Mouse (Mus musculus) kidney, embryonic 16.5 days (tissue): Measurements from ENCODE around the gene Ankrd55. TPM values are rescaled to one million over a fixed set of nuclear protein-coding genes. Genes with fewer than 3 reads are reported as not detected.
A peak's percentile ranks its signal among the peaks of the same experiment; 100 is the strongest.

Experiments used
- ATAC-seq: fragments of 200-750 bp; cut with Nextera tagmentation; 2 replicates; pipeline ENCODE4 v1.8.0; 2017; ENCODE audit warnings: moderate TSS enrichment; ENCODE audit not compliant: low FRiP score, low TSS enrichment
- H3K27ac ChIP-seq: fragments of 300-500 bp; sonication (generic); 2 replicates; pipeline ENCODE4 v1.5.1; 2014; ENCODE audit warnings: low read length
- H3K27me3 ChIP-seq: fragments of 300-500 bp; sonication (generic); 2 replicates; pipeline ENCODE4 v1.6.1; 2014; ENCODE audit warnings: low read length, control low read depth, mixed read lengths; ENCODE audit not compliant: insufficient read depth
- H3K36me3 ChIP-seq: fragments of 300-500 bp; sonication (generic); 2 replicates; pipeline ENCODE4 v1.6.1; 2014; ENCODE audit warnings: low read length, control low read depth, mixed read lengths; ENCODE audit not compliant: insufficient read depth
- H3K4me1 ChIP-seq: fragments of 300-500 bp; sonication (generic); 2 replicates; pipeline ENCODE4 v1.6.1; 2014; ENCODE audit warnings: low read length, control low read depth, mixed read lengths; ENCODE audit not compliant: insufficient read depth
- H3K4me2 ChIP-seq: fragments of 300-500 bp; sonication (generic); replicated peaks from 2 replicates; pipeline ENCODE4 v1.6.1; 2014; ENCODE audit warnings: low read depth, low read length
- H3K4me3 ChIP-seq: fragments of 300-500 bp; sonication (generic); 2 replicates; pipeline ENCODE4 v1.5.1; 2014; ENCODE audit warnings: mild to moderate bottlenecking, low read length
- H3K9ac ChIP-seq: fragments of 300-500 bp; sonication (generic); replicated peaks from 2 replicates; pipeline ENCODE4 v1.6.1; 2014; ENCODE audit warnings: low read length
- H3K9me3 ChIP-seq: fragments of 300-500 bp; sonication (generic); 2 replicates; pipeline ENCODE4 v1.6.1; 2016; ENCODE audit warnings: low read length, control low read depth
- WGBS: fragments of 180-500 bp; shearing (Covaris S2); extraction: QIAGEN DNeasy Blood & Tissue Kit; methylation state at CpG from one replicate; pipeline ENCODE4 v1.1.7; 2014; 5-methylcytosine and 5-hydroxymethylcytosine counted together
- polyA plus RNA-seq: library from polyadenylated mRNA; unstranded; fragments of >200 nt; fragmentation: Nextera tagmentation; extraction: Ambion mirVana; gene quantifications from 2 replicates; pipeline ENCODE4 v1.2.1, GENCODE M21; 2015

The Ankrd55 gene
- polyA plus RNA-seq, 1 experiment from 2014 or later, result 0.27 TPM

GRCm38 (mm10) chr13:112382457-112382856 lies 94.2 kb downstream of the Ankrd55 start:
- Histone ChIP-seq H3K4me1 (peaks cover 7% of the 10 kb centered on the region; the same call in 1 of the 2 replicates), H3K9me3 (no peaks in the 10 kb centered on the region), H3K27me3 (no peaks in the 10 kb centered on the region), H3K9ac (no peak overlapping the region), H3K27ac (no peak overlapping the region), H3K36me3 (no peaks in the 10 kb centered on the region), H3K4me2 (no peak overlapping the region), H3K4me3 (no peak overlapping the region)
- 0 out of 2 replicates have a peak, but pooled peaks have one; percentile 46 for ATAC-seq
- WGBS, result 40% methylated on average over 4 of the region's 4 CpGs

DNA sequence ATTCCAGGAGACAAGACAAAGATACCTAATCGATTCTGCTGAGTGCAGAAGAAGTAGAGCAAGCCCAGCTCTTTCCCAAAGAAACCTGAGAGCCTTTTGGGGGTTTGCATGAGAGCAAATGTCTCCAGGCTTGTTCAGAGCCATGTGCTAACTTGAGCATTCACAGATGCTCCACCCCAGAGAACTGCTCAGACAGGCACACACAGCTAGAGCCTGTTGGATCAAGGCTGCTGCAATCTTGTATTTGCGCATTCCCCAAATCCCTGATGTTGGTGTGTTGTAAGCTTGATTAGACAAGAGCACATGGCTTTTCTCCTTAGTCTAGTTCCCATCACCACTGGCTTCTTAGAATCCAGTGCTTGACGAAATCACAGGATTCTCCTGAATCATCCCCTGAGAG lies 94.7 kb downstream of the Ankrd55 start:
- Histone ChIP-seq H3K27ac (no peak overlapping the region), H3K4me2 (no peak overlapping the region), H3K4me3 (no peak overlapping the region), H3K27me3 (no peaks in the 10 kb centered on the region), H3K36me3 (no peaks in the 10 kb centered on the region), H3K9me3 (no peaks in the 10 kb centered on the region), H3K4me1 (peaks cover 7% of the 10 kb centered on the region; the same call in 1 of the 2 replicates), H3K9ac (no peak overlapping the region)
- peak; percentile 57; the same call in 1 of the 2 replicates for ATAC-seq
- 68% methylated on average over 3 of the region's 3 CpGs for whole genome bisulfite sequencing

DNA sequence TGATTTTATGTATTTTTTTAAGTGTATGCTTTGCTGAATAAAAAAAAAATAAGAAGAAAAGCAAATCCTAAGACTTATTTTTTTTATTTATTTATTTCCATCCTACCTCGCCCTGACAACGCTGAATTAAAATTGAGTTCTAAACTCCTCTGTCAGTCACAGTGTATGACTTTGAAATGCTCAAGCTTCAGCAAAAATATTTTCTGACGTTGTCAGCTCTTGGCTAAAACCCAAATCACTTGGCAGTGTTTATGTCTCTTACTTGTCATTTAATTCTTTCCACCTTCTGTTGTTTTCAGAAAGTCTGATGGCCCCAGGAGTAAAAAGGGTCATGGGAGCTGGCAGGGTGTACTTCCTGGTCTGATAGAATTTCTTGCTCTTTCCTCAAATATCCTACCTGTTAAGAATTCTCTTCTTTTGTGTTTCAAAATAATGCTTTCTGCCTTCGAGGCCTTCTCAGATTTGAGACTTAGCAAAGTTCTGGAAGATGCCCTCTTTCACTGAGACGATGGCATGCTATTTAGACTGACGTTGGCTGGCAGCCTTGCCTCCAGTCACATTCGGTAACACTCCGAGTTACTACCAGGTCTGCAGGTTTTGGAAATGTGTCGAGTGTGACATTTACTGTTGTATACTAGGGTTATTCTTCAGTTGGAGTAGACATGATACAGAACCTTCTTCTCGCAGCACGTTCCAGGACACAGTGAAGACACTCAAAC lies 95.8 kb downstream of the Ankrd55 start:
- H3K9ac ChIP-seq, result no peak overlapping the region
- no peaks in the 10 kb centered on the region for H3K9me3 ChIP-seq
- no peaks in the 10 kb centered on the region for H3K27me3 ChIP-seq
- no peak for ATAC-seq
- no peaks in the 10 kb centered on the region for H3K36me3 ChIP-seq
- H3K4me3 ChIP-seq, result no peak overlapping the region
- no peak overlapping the region for H3K27ac ChIP-seq
- peaks cover 7% of the 10 kb centered on the region; the same call in 1 of the 2 replicates for H3K4me1 ChIP-seq
- no peak overlapping the region for H3K4me2 ChIP-seq
- WGBS, result 70% methylated on average over 11 of the region's 11 CpGs

GRCm38 (mm10) chr13:112385040-112385439 lies 96.8 kb downstream of the Ankrd55 start:
- Histone ChIP-seq H3K9me3 (no peaks in the 10 kb centered on the region), H3K27ac (no peak overlapping the region), H3K4me1 (peaks cover 7% of the 10 kb centered on the region; the same call in 1 of the 2 replicates), H3K4me2 (no peak overlapping the region), H3K36me3 (no peaks in the 10 kb centered on the region), H3K9ac (no peak overlapping the region), H3K4me3 (no peak overlapping the region), H3K27me3 (no peaks in the 10 kb centered on the region)
- 89% methylated on average over 9 of the region's 9 CpGs for WGBS
- no peak for ATAC-seq

GRCm38 (mm10) chr13:112386494-112387075 lies 98.3 kb downstream of the Ankrd55 start:
- 0 out of 2 replicates have a peak, but pooled peaks have one; percentile 13 for ATAC-seq
- H3K9ac ChIP-seq, result no peak overlapping the region
- 38% methylated on average over 2 of the region's 2 CpGs for WGBS
- no peak overlapping the region for H3K4me2 ChIP-seq
- no peaks in the 10 kb centered on the region for H3K9me3 ChIP-seq
- no peaks in the 10 kb centered on the region for H3K27me3 ChIP-seq
- peaks cover 7% of the 10 kb centered on the region; the same call in 1 of the 2 replicates for H3K4me1 ChIP-seq
- H3K36me3 ChIP-seq, result no peaks in the 10 kb centered on the region
- no peak overlapping the region for H3K27ac ChIP-seq
- no peak overlapping the region for H3K4me3 ChIP-seq

DNA sequence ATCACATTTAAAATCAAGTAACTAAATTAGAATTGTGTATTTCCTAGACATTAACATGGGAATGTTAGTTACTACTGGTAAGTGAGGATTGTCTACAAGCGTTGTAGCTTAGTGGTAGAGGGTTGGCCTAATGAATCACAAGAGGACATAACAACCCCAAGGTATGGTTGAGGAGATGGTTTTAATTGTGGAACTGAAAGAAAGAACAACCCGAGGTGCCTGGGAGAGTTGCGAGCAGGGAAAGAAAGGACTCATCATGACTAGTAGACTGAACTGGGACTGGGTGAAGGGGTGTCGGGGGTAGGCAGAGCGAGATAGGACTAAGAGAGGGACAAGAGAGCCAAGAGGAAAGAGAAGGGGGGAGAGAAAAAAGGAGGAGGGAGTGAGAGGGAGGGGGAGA lies 99.0 kb downstream of the Ankrd55 start:
- Histone ChIP-seq H3K36me3 (no peaks in the 10 kb centered on the region), H3K4me1 (peaks cover 7% of the 10 kb centered on the region; the same call in 1 of the 2 replicates), H3K4me3 (no peak overlapping the region), H3K4me2 (no peak overlapping the region), H3K9me3 (no peaks in the 10 kb centered on the region), H3K27ac (no peak overlapping the region), H3K9ac (no peak overlapping the region), H3K27me3 (no peaks in the 10 kb centered on the region)
- ATAC-seq, result no peak
- 80% methylated on average over 5 of the region's 5 CpGs for WGBS

DNA sequence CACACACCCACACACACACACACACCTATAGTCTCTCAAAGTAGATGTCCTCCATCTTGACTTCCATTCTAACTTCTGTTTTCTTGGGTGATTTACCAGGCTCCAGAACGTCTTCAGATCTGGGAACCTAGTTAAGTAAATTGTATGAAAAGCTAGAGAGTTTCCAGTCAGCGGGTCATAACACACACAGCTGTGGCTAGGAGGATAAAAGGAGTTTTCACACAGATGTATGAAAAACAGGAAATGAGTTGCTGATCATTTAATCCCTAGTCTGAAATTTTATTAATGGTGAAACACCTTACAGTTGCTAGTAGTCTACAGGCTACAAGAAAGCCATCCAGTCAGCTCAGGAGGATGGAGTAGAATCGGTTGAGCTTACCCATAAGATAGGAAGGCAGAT lies 99.9 kb downstream of the Ankrd55 start:
- Histone ChIP-seq H3K9me3 (no peaks in the 10 kb centered on the region), H3K4me1 (peaks cover 7% of the 10 kb centered on the region; the same call in 1 of the 2 replicates), H3K4me3 (no peak overlapping the region), H3K9ac (no peak overlapping the region), H3K27me3 (no peaks in the 10 kb centered on the region), H3K27ac (no peak overlapping the region), H3K36me3 (no peaks in the 10 kb centered on the region), H3K4me2 (no peak overlapping the region)
- no peak for ATAC-seq
- WGBS, result 75% methylated on average over 3 of the region's 3 CpGs

DNA sequence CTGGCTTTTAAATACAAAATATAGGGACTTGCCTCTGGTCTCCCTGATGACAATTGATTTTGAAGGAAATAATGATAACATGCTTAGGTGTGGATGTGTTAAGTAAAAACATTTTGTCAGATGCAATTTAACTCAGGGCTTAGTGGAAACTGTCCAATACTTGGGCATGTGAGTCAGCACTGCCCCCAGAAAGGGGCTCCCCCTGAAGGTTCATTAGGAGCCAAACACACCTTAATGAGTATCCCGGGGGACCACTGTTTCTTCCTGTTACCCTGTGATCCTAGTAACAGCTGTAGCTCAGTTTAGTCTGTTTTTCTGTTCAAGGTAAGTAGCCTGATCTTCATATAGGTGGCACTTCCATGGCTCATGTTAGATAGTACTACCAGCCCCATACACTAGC lies 102.0 kb downstream of the Ankrd55 start:
- Histone ChIP-seq H3K9ac (no peak overlapping the region), H3K9me3 (no peaks in the 10 kb centered on the region), H3K4me3 (no peak overlapping the region), H3K4me1 (peaks cover 2% of the 10 kb centered on the region; the same call in 1 of the 2 replicates), H3K4me2 (no peak overlapping the region), H3K27ac (no peak overlapping the region), H3K27me3 (no peaks in the 10 kb centered on the region), H3K36me3 (no peaks in the 10 kb centered on the region)
- WGBS, result 92% methylated on average over 1 of the region's 1 CpGs
- no peak for ATAC-seq

- WGBS, result 78% methylated on average over 3 of the region's 3 CpGs
- no peaks in the 10 kb centered on the region for H3K36me3 ChIP-seq
- no peaks in the 10 kb centered on the region for H3K27me3 ChIP-seq
- no peak overlapping the region for H3K9ac ChIP-seq
- no peaks in the 10 kb centered on the region for H3K9me3 ChIP-seq
- H3K4me2 ChIP-seq, result no peak overlapping the region
- no peak overlapping the region for H3K27ac ChIP-seq
- H3K4me3 ChIP-seq, result no peak overlapping the region
- peaks cover 2% of the 10 kb centered on the region; the same call in 1 of the 2 replicates for H3K4me1 ChIP-seq
- ATAC-seq, result no peak
These were observed 103.1 kb downstream of the Ankrd55 start for GRCm38 (mm10) chr13:112391354-112391753.

DNA sequence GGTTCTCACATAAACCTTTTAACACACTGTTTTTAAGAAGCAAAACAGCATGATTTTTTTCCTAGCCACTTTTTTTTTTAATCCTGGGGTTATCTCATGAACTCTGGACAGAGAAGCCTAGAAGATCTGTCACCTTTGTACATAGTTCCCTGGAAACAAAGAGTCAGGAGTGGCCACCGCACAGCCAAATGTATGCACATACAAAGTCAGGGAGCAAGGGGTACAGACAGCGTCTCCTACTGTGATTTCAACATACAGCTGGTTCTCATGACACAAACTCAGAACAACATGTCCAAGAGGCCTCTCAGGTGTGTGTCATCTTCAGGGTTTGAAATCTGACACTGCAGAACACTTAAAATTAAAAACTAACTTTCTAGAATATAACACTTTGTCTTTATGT lies 105.1 kb downstream of the Ankrd55 start:
- Histone ChIP-seq H3K27me3 (no peaks in the 10 kb centered on the region), H3K27ac (no peak overlapping the region), H3K9ac (no peak overlapping the region), H3K4me3 (no peak overlapping the region), H3K9me3 (no peaks in the 10 kb centered on the region), H3K36me3 (no peaks in the 10 kb centered on the region), H3K4me1 (peaks cover 7% of the 10 kb centered on the region; the same call in 1 of the 2 replicates), H3K4me2 (no peak overlapping the region)
- ATAC-seq, result no peak
- WGBS, result 90% methylated on average over 2 of the region's 2 CpGs
